Mouse (Mus musculus) heart, embryonic 10.5 days (tissue): Measurements from ENCODE around the gene Rab5a. TPM values are rescaled to one million over a fixed set of nuclear protein-coding genes. Genes with fewer than 3 reads are reported as not detected.
"Not testable (repeated sequence)": the region's sequence is repeated elsewhere in the genome, so short reads cannot be mapped to it uniquely, and the experiment has no call there.

ENCODE experiments used
- DNase-seq: peaks from one replicate; pipeline ENCODE4 v3.0.0-alpha.2; 2017; ENCODE audit warnings: low spot score
- H3K27ac ChIP-seq: fragments of 300-500 bp; sonication (generic); 2 replicates; pipeline ENCODE4 v1.5.1; 2016; ENCODE audit warnings: mild to moderate bottlenecking
- H3K27me3 ChIP-seq: fragments of 300-500 bp; sonication (generic); 2 replicates; pipeline ENCODE4 v1.6.1; 2016; ENCODE audit warnings: mild to moderate bottlenecking; ENCODE audit not compliant: poor library complexity, insufficient read depth, severe bottlenecking
- H3K36me3 ChIP-seq: fragments of 300-500 bp; sonication (generic); 2 replicates; pipeline ENCODE4 v1.6.1; 2016; ENCODE audit warnings: mild to moderate bottlenecking, moderate library complexity
- H3K4me1 ChIP-seq: fragments of 300-500 bp; sonication (generic); 2 replicates; pipeline ENCODE4 v1.6.1; 2016; ENCODE audit warnings: mild to moderate bottlenecking
- H3K4me3 ChIP-seq: fragments of 300-500 bp; sonication (generic); 2 replicates; pipeline ENCODE4 v1.5.1; 2016; ENCODE audit warnings: mild to moderate bottlenecking, moderate library complexity
- H3K9me3 ChIP-seq: fragments of 300-500 bp; sonication (generic); 2 replicates; pipeline ENCODE4 v1.6.1; 2016; ENCODE audit warnings: mild to moderate bottlenecking, moderate library complexity
- WGBS: fragments of 180-500 bp; shearing (Covaris S2); methylation state at CpG from one replicate; pipeline ENCODE4 v1.1.7; 2016; 5-methylcytosine and 5-hydroxymethylcytosine counted together
- polyA plus RNA-seq: library from polyadenylated mRNA; unstranded; fragments of >200 nt; fragmentation: Nextera tagmentation; extraction: Ambion mirVana; gene quantifications from 2 replicates; pipeline ENCODE4 v1.2.1, GENCODE M21; 2016

Gene Rab5a
- polyA plus RNA-seq, 1 experiment from 2014 or later, result 90.6 TPM

DNA sequence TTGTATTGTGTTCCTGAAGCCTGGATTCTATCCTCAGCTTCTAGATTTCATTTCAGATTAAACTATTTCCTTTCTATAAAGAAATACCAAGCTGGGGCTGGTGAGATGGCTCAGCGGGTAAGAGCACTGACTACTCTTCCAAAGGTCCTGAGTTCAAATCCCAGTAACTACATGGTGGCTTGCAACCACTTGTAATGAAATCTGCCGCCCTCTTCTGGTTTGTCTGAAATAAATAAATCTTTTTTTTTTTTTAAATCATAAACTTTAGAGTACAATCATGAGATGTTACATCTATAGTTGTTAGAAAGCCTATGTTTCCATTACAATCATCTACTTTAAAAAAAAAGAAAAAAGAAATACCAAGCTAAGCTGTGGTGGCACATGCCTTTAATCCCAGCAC is 23.9 kb downstream of the Rab5a start:
- no peak for DNase-seq
- WGBS, result 93% methylated on average over 2 of the region's 2 CpGs

DNA sequence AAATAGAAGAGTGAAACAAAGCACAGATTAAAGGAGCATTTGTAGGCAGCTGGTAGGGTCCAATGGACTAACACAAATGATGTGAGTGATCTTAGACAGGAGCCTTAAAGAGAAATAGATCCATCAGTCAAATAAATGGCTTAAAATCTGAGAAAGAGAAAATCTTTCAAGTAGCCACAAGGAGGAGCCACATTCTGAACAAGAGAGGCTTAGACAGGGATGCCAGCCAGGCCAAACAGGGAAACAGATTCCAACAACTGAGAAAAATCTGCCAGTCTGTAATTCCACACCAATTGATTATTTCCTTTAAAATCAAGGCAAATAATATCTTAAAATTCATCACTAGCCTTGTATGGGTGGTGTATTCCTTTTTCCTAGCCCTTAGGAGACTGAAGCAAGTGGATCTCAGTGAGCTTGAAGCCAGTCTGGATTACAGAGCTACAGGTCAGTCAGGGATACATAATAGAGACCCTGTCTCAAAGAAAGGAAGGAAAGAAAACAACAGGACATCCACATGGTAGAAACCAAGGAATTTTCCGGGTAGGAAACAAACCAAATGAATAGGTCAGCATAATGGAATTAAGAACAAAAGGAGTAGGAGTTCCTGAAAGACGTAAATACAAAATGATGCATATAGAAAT is 33.4 kb downstream of the Rab5a start:
- DNase-seq, result no peak
- no peak overlapping the region for H3K4me3 ChIP-seq
- no peaks in the 10 kb centered on the region for H3K9me3 ChIP-seq
- H3K36me3 ChIP-seq, result peaks cover 7% of the 10 kb centered on the region; the same call in 1 of the 2 replicates
- H3K27me3 ChIP-seq, result no peaks in the 10 kb centered on the region
- no peak overlapping the region for H3K27ac ChIP-seq
- no peaks in the 10 kb centered on the region for H3K4me1 ChIP-seq
- WGBS, result 84% methylated on average over 2 of the region's 2 CpGs

More for the DNA sequence above, 23.9 kb downstream of the Rab5a start:
- peaks cover 68% of the 10 kb centered on the region for H3K36me3 ChIP-seq
- no peaks in the 10 kb centered on the region for H3K9me3 ChIP-seq
- no peak overlapping the region for H3K27ac ChIP-seq
- no peak overlapping the region for H3K4me3 ChIP-seq
- H3K4me1 ChIP-seq, result no peaks in the 10 kb centered on the region
- no peaks in the 10 kb centered on the region for H3K27me3 ChIP-seq

DNA sequence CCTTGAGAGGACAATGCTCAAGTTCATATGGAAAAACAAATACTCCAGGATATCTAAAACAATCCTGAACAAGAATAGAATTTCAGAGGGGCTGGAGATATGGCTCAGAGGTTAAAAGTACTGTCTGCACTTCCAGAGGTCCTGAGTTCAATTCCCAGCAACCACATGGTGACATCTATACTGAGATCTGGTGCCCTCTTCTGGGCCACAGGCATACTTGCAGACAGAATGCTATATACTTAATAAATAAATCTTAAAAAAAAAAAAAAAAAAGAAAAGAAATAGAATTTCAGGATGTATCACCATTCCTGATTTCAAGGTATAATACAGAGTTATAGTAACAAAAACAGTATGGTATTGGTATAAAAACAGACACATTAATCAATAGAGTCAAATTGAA is 40.3 kb downstream of the Rab5a start:
- H3K27ac ChIP-seq, result no peak overlapping the region
- H3K27me3 ChIP-seq, result no peaks in the 10 kb centered on the region
- H3K9me3 ChIP-seq, result no peaks in the 10 kb centered on the region
- no peak for DNase-seq
- H3K36me3 ChIP-seq, result peaks cover 5% of the 10 kb centered on the region; the same call in 1 of the 2 replicates
- no peaks in the 10 kb centered on the region for H3K4me1 ChIP-seq
- H3K4me3 ChIP-seq, result no peak overlapping the region

DNA sequence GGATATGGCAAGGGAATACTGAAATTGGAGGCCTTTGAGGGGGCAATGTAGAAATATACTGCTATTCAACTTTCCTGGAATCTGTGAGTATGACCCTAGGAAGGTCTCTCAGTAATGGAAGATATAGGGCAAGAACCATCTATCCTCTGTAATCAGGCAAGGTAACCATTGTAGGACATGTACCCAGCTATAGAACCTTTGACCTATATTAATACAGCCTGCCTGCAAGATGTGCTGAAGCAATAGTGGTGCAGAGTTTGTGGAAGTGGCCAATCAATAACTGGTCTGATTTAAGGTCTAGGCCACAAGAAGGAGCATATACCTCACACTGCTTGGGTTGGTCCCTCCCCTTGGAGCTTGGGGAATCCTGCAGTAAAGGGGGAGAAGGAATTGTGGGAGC is 41.5 kb downstream of the Rab5a start:
- H3K4me3 ChIP-seq, result no peak overlapping the region
- H3K27me3 ChIP-seq, result no peaks in the 10 kb centered on the region
- DNase-seq, result no peak
- no peaks in the 10 kb centered on the region for H3K9me3 ChIP-seq
- H3K36me3 ChIP-seq, result peaks cover 5% of the 10 kb centered on the region; the same call in 1 of the 2 replicates
- no peak overlapping the region for H3K27ac ChIP-seq
- H3K4me1 ChIP-seq, result no peaks in the 10 kb centered on the region

DNA sequence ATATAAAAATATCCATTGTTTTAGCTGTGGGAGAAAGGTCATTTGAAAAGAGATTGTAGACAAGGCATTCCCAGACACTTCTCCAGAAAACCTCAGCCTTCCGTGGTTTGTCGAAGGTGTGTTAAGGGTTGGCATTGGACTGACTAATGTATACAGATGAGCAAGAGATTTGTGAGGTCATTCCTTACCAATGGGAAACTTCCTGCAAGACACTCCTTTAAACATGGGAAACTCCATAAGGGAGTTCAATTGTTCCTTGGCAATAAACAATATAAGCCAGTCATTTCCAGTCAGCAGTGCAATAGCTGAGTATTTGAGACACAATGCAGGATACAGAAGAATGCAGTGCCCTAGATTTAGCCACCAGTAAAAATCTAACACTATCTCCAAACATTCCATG is 49.0 kb downstream of the Rab5a start:
- Histone ChIP-seq H3K27ac (no peak overlapping the region), H3K4me1 (peaks cover 5% of the 10 kb centered on the region; the same call in 1 of the 2 replicates), H3K27me3 (no peaks in the 10 kb centered on the region)

DNA sequence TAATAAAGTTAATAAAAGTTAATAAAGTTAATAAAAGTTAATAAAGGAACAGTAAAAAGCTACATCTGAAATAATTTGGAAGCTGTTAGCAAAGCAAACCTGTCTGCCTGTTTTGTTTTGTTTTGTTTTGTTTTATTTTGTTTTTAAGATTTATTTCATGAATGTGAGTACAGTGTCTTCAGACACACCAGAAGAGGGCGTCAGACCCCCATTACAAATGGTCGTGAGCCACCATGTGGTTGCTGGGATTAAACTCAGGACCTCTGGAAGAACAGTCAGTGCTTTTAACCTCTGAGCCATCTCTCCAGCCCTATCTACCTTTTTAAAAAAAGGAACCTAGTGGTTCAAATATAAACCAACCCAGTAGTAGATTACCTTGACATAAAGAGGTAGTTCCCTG is 52.1 kb downstream of the Rab5a start:
- Histone ChIP-seq H3K27ac (no peak overlapping the region), H3K4me3 (no peak overlapping the region), H3K27me3 (no peaks in the 10 kb centered on the region), H3K36me3 (no peaks in the 10 kb centered on the region), H3K9me3 (no peaks in the 10 kb centered on the region), H3K4me1 (peaks cover 5% of the 10 kb centered on the region; the same call in 1 of the 2 replicates)
- 49% methylated on average over 2 of the region's 2 CpGs for WGBS
- no peak for DNase-seq

More for the DNA sequence above, 49.0 kb downstream of the Rab5a start:
- no peak overlapping the region for H3K4me3 ChIP-seq
- 83% methylated on average over 2 of the region's 2 CpGs for WGBS
- DNase-seq, result no peak
- no peaks in the 10 kb centered on the region for H3K9me3 ChIP-seq
- no peaks in the 10 kb centered on the region for H3K36me3 ChIP-seq

DNA sequence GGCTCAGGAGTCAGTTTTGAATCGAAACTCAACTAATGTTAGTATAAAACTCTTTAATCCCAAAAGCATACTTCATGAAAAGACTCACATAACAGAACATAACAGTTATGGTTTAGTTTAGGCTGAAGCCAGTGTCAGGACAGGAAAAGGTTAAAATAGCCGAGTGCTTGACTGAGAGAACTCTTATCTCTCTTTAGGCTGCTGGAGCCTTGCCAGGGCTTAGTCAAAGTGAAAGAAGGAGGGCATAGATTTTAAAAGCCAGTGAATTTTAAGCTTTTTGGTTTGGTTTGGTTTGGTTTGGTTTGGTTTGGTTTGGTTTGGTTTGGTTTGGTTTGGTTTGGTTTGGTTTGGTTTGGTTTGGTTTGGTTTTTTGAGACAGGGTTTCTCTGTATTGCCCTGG is 53.4 kb downstream of the Rab5a start:
- H3K27me3 ChIP-seq, result no peaks in the 10 kb centered on the region
- DNase-seq, result no peak
- peaks cover 5% of the 10 kb centered on the region; the same call in 1 of the 2 replicates for H3K4me1 ChIP-seq
- H3K27ac ChIP-seq, result no peak overlapping the region
- no peaks in the 10 kb centered on the region for H3K36me3 ChIP-seq
- H3K4me3 ChIP-seq, result no peak overlapping the region
- no peaks in the 10 kb centered on the region for H3K9me3 ChIP-seq
- WGBS, result 47% methylated on average over 2 of the region's 2 CpGs

DNA sequence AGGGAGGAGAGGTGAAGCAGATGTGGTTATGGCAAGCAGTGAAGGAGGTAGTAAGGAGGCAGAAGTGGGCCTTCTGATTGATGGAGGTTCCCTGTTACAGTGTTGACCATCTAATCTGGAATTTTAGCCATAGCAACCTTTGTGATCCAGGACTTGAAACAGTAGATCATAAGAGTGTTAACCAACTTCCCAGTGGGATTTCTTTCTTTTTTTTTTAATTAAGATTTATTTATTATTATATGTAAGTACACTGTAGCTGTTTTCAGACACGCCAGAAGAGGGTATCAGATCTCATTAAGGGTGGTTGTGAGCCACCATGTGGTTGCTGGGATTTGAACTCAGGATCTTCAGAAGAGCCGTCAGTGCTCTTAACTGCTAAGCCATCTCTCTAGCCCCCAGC is 60.3 kb downstream of the Rab5a start, which contains the start of gene Pp2d1:
Pp2d1 (minus strand) TSS at position 101 of the 400 bp plus-strand sequence.
- not testable (repeated sequence) for H3K4me3 ChIP-seq
- WGBS, result 85% methylated on average over 2 of the region's 2 CpGs

DNA sequence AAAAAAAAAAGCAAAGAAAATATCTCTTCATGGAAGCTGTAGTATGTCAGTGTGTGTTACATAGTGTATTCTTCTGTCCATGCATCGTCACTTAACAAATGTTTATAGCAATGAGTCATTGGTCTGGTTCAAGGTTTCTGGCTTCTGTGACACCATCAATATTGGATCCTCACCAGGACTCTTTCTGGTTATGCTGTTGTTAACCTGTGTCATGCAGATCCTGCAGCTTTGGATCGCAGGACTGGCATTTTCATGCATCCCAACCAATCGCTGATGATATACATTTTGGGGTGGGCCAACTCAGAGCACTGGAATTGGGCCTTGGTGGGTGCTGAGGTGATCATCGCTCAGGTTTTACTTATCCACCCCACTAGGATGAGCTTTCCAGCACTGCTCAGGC is 63.5 kb downstream of the Rab5a start:
- Histone ChIP-seq H3K9me3 (no peaks in the 10 kb centered on the region), H3K36me3 (no peaks in the 10 kb centered on the region), H3K4me3 (no peak overlapping the region), H3K27me3 (no peaks in the 10 kb centered on the region), H3K4me1 (no peaks in the 10 kb centered on the region), H3K27ac (no peak overlapping the region)
- DNase-seq, result no peak
- whole genome bisulfite sequencing, result 94% methylated on average over 4 of the region's 4 CpGs

More for the DNA sequence above, 60.3 kb downstream of the Rab5a start, which contains the start of gene Pp2d1:
- not testable (repeated sequence) for H3K27me3 ChIP-seq, H3K36me3 ChIP-seq, DNase-seq, H3K9me3 ChIP-seq, H3K27ac ChIP-seq, H3K4me1 ChIP-seq

DNA sequence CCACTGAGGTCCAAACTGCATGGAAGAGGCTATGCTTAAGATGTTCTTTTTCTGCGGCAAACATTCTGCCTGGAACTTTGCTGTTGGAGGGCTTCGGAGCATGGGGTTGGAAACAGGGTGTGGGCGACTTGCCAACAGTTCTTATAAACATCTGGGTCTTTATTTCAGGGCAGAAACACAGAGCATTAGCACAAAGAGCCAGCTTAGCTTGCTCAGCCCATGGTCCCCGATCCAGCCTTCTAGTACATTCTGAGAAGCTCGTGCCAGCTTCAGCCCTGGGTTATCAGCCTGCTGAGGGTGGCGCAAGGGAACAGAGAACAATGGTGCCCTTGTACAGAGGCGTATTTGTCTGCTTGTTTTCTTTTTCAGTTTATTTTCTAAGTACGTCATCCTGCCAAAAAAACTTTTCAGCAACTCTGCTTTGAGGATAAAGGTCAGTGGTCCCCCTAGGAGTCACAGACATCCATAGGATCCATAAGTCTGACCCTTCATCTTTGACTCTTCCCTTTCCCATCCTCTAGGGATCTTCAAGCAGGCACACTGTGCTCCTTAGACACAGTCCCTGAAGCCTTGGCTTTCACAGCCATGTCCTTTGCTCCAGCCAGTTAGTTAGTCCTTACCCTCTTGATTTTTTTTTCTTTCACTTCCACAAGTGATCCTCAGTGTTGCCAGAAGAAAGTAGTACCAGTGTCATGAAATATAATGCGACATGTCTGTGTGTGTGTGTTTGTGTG is 64.7 kb downstream of the Rab5a start:
- no peak overlapping the region for H3K27ac ChIP-seq
- no peak for DNase-seq
- 71% methylated on average over 9 of the region's 9 CpGs for WGBS

DNA sequence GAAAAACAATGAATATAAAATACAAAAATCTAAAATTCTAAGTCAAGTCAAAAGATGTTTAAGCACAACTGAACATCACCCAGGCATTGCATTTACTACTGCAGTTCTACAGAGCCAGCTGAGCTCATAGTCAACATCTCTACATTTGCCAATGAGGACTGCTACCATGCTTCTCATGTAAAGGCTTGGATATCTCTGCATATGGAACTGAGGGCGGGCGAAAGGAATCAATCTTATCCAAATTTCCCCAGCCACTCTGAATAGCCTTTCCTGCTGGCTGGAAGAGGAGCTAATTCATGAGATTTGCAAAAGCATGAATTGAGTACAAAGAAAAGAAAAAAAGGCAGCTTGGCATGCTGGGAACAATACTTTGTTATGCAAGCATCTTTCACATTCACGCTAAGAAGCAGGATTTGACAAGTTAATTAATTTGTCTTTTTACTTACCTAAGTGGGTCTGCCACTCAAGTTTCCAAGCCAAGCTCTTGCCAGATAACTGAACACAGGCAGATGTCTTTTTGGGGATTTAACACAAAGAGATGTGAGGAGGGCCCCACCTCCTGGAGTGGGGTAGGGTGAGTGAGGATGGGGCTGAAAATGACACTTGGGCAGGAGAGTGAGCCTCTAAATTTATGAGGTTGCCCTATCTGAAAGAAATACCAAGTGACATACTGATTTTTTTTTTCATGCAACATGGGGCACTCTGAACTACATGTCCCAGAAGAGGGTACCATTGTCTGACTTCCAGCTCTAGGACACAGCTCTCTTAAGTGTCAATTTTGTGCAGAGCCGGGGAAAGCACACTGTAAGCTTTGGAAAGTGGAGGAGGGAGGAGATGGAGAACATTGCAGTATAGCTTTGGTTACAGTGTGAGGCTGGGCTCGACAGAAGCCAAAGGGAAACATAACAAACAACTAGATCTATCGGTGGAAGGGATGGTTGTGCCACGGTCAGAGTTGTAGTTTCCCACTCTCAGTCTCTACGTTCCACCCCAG is 72.6 kb downstream of the Rab5a start:
- WGBS, result 75% methylated on average over 8 of the region's 8 CpGs
- Histone ChIP-seq H3K4me3 (no peak overlapping the region), H3K9me3 (no peaks in the 10 kb centered on the region), H3K27ac (no peak overlapping the region), H3K36me3 (no peaks in the 10 kb centered on the region), H3K4me1 (no peaks in the 10 kb centered on the region), H3K27me3 (no peaks in the 10 kb centered on the region)
- peak; percentile 39 for DNase-seq

More for the DNA sequence above, 64.7 kb downstream of the Rab5a start:
- Histone ChIP-seq H3K36me3 (no peaks in the 10 kb centered on the region), H3K27me3 (no peaks in the 10 kb centered on the region), H3K4me1 (no peaks in the 10 kb centered on the region), H3K9me3 (no peaks in the 10 kb centered on the region), H3K4me3 (no peak overlapping the region)

DNA sequence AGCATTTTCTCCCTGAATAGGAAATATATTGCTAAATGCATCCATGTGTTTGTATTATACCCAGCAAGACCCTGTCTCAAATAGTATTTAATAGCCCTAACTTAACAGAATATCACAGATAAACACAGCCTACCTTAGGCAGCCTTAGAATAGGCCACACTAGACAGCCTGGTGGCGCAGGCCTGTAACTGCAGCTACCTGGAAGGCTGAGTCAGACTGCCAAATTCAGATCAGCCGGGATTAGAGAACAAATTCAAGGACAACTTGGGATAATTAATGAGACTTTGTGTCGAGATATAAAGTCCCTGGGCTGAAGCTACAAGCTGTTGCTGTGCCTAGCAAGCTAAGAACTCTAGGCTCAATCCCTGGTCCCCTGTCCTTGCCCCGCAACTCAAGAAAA is 75.1 kb downstream of the Rab5a start:
- no peak overlapping the region for H3K4me3 ChIP-seq
- H3K9me3 ChIP-seq, result no peaks in the 10 kb centered on the region
- 0 out of 2 replicates have a peak, but pooled peaks cover 3% of the 10 kb centered on the region for H3K4me1 ChIP-seq
- H3K27ac ChIP-seq, result no peak overlapping the region
- DNase-seq, result peak; percentile 66
- H3K36me3 ChIP-seq, result no peaks in the 10 kb centered on the region
- WGBS, result 66% methylated on average over 4 of the region's 4 CpGs
- no peaks in the 10 kb centered on the region for H3K27me3 ChIP-seq
